Mouse (Mus musculus): Measurements from ENCODE around the gene Pml.

DNA sequence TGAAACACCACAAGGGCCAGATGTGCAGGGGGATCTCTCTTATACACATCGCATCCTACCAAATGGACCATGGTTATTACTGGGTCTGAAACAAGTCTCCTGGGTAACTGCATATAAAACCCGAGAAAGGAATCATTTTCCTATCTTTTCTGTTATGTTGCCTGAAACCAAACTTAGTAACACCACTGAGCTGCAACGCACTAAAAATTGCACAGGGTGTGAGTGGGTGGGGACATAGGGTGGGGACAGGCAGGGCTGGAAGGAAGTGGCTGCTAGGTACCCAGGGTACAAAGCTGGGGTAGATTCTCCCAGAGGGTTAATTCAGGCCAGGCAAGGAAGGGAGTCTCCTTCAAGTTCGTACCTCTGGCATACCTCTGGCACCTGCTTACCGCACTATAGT lies 6.9 kb downstream of the Pml start:
- TF ChIP-seq EP300 (IDR thresholded peaks at IDR 0.05; ENCODE audit: low read depth) = no peak
- TF ChIP-seq CTCF (IDR thresholded peaks at IDR 0.05; ENCODE audit: low read depth) = no peak
